ENCODE assay signal across 8 mouse cellular contexts in genomic region chr7:127477687-127478634, GRCm38 (mm10). TPM values are rescaled to one million over a fixed set of nuclear protein-coding genes. Genes with fewer than 3 reads are reported as not detected.
DNase-seq lines count a peak whose midpoint lies in the region; ATAC-seq and TF ChIP-seq lines count a peak whose summit lies in the region.

No protein-coding gene starts in this region.

- peak overlapping the region; percentile 87 for H3K4me2 ChIP-seq in forebrain, embryonic 15.5 days (replicated peaks)

- H3K4me1 ChIP-seq in ES-E14 (ENCODE audit: control insufficient read depth in 2 of 2, insufficient read depth in 2 of 2, low read length in 2 of 2, poor library complexity in 1 of 2): peaks cover 3 to 9% of the 10 kb centered on the region in 2 experiments; a peak in 1 of 4 replicates
- H3K4me1 ChIP-seq in forebrain, embryonic 15.5 days: peaks cover 33% of the 10 kb centered on the region
- peaks cover 4% of the 10 kb centered on the region for H3K4me1 ChIP-seq in lung, adult 2 months (ENCODE audit: control insufficient read depth, insufficient read depth, low read length)

- H3K9me3 ChIP-seq in ES-E14 (ENCODE audit: control insufficient read depth, insufficient read depth, low read depth, low read length): no peaks in the 10 kb centered on the region
- H3K9me3 ChIP-seq in forebrain, embryonic 15.5 days: no peaks in the 10 kb centered on the region

- peak; percentile 94 for TF ChIP-seq POLR2A in lung, adult 2 months (IDR thresholded peaks at IDR 0.05; ENCODE audit: borderline replicate concordance, extremely low read depth, low read depth, low read length)

- no peaks in the 10 kb centered on the region for H3K27me3 ChIP-seq in forebrain, embryonic 15.5 days

- TF ChIP-seq CTCF in lung, adult 2 months (IDR thresholded peaks at IDR 0.05; ENCODE audit: insufficient read depth, low read length): no peak

- H3K27ac ChIP-seq in ES-E14 (ENCODE audit: insufficient read depth, low read depth, low read length, poor library complexity, severe bottlenecking): peak overlapping the region; percentile 89
- H3K27ac ChIP-seq in forebrain, embryonic 15.5 days (replicated peaks): peak overlapping the region; percentile 99

- intact Hi-C loops in heart, postnatal 25 days (cut with DNase I): loop anchor here (1.0 kb wide), 1 partner anchor 34 kb away; no protein-coding TSS in a partner anchor

- peak overlapping the region; percentile 86 for H3K9ac ChIP-seq in ES-E14 (ENCODE audit: insufficient read depth, low read depth, low read length, poor library complexity, severe bottlenecking)
- H3K9ac ChIP-seq in forebrain, embryonic 15.5 days (replicated peaks): peak overlapping the region; percentile 92

- peak overlapping the region; percentile 87 to 98 for H3K4me3 ChIP-seq in ES-E14 (ENCODE audit: insufficient read depth in 1 of 2, low read depth in 1 of 2, low read length in 2 of 2, poor library complexity in 1 of 2, severe bottlenecking in 1 of 2)
- H3K4me3 ChIP-seq in forebrain, embryonic 15.5 days: peak overlapping the region; percentile 80
- peak overlapping the region; percentile 90 for H3K4me3 ChIP-seq in lung, adult 2 months (replicated peaks; ENCODE audit: extremely low read depth, low read depth, low read length)

- peak; percentile 92 for ATAC-seq in forebrain, embryonic 15.5 days (replicated peaks)
- peak; percentile 74 for ATAC-seq in neutrophil, adult 5-6 weeks (ENCODE audit: extremely low read depth, insufficient number of reproducible peaks, low FRiP score, poor library complexity, severe bottlenecking)

- in situ Hi-C loops in ES-E14 (cut with MboI; ENCODE audit: low sequenced_read_pairs in 2 of 2, unreplicated experiment in 2 of 2): no loop called here

- peak; percentile 100 for DNase-seq in ES-E14 (ENCODE audit: low read depth, low spot score)
- peak; percentile 100 for DNase-seq in cerebellum, adult 11-12 months
- peak; percentile 100 for DNase-seq in heart, postnatal 25 days (ENCODE audit: low spot score)
- peak; percentile 99 to 100 for DNase-seq in layer of hippocampus, adult 18-20 months (ENCODE audit: low spot score in 2 of 2)
- peak; percentile 97 for DNase-seq in lung, adult 2 months
- DNase-seq in thymus, adult 18-20 months: peak; percentile 99 to 100

- H3K36me3 ChIP-seq in ES-E14 (ENCODE audit: control insufficient read depth, insufficient read depth, low read length, poor library complexity, severe bottlenecking): peaks cover 33% of the 10 kb centered on the region
- peaks cover 49% of the 10 kb centered on the region for H3K36me3 ChIP-seq in forebrain, embryonic 15.5 days

- under 1% methylated on average over 50 of the region's 50 CpGs for WGBS in forebrain, embryonic 15.5 days
- WGBS in lung, adult 2 months: 1% methylated on average over 50 of the region's 50 CpGs

TF ChIP-seq in ES-E14, 5 proteins besides CTCF, POLR2A, EP300 and RAD21:
- no peak for TF ChIP-seq MAFK (IDR thresholded peaks at IDR 0.05; ENCODE audit: insufficient read depth, low read depth, low read length)
- peak; percentile 81 for TF ChIP-seq HCFC1 (IDR thresholded peaks at IDR 0.05; ENCODE audit: borderline replicate concordance, insufficient read depth, low read length)

RNA-seq across cellular contexts. Expression of gene Fbrs, which starts 1.0 kb away (rescaled TPM):
- total RNA-seq in ES-E14 (2012; rRNA removed): 11.1 and 13.4 TPM in 2 replicates
- 12.7 and 13.2 TPM in 2 replicates for polyA plus RNA-seq in forebrain, embryonic 15.5 days (2015; fragmentation: Nextera tagmentation; extraction: Ambion mirVana)
- total RNA-seq in heart, postnatal 25 days (2021): 10 to 100 TPM; 32.9 to 34.0 TPM
- total RNA-seq in layer of hippocampus, adult 18-20 months (2021): 10 to 100 TPM; 55.7 to 58.5 TPM
- polyA plus RNA-seq in lung, adult 2 months (2012; rRNA removed): 32.0 and 42.2 TPM in 2 replicates
- 92.1 and 93.0 TPM in 2 replicates for total RNA-seq in neutrophil, adult 5-6 weeks (2017)

RNA-seq across cellular contexts. Expression of gene Prr14, which starts 18.6 kb away (rescaled TPM):
- total RNA-seq in ES-E14 (2012; rRNA removed): 16.3 and 17.1 TPM in 2 replicates
- 48.5 and 50.9 TPM in 2 replicates for polyA plus RNA-seq in forebrain, embryonic 15.5 days (2015; fragmentation: Nextera tagmentation; extraction: Ambion mirVana)
- 10 to 100 TPM; 26.0 to 26.3 TPM for total RNA-seq in heart, postnatal 25 days (2021)
- 10 to 100 TPM; 27.4 to 30.4 TPM for total RNA-seq in layer of hippocampus, adult 18-20 months (2021)
- 80.2 and 89.0 TPM in 2 replicates for polyA plus RNA-seq in lung, adult 2 months (2012; rRNA removed)
- 129 and 155 TPM in 2 replicates for total RNA-seq in neutrophil, adult 5-6 weeks (2017)

RNA-seq across cellular contexts. Expression of gene Zfp689, which starts 29.0 kb away (rescaled TPM):
- 2.5 and 3.5 TPM in 2 replicates for total RNA-seq in ES-E14 (2012; rRNA removed)
- 16.2 and 17.1 TPM in 2 replicates for polyA plus RNA-seq in forebrain, embryonic 15.5 days (2015; fragmentation: Nextera tagmentation; extraction: Ambion mirVana)
- 1 to 10 TPM; 1.7 to 1.9 TPM for total RNA-seq in heart, postnatal 25 days (2021)
- 1 to 10 TPM; 6.0 to 6.5 TPM for total RNA-seq in layer of hippocampus, adult 18-20 months (2021)
- 4.9 and 5.6 TPM in 2 replicates for polyA plus RNA-seq in lung, adult 2 months (2012; rRNA removed)
- 2.1 and 2.7 TPM in 2 replicates for total RNA-seq in neutrophil, adult 5-6 weeks (2017)

RNA-seq across cellular contexts. Expression of gene Srcap, which starts 33.8 kb away (rescaled TPM):
- 50.7 and 52.0 TPM in 2 replicates for total RNA-seq in ES-E14 (2012; rRNA removed)
- 54.1 and 64.2 TPM in 2 replicates for polyA plus RNA-seq in forebrain, embryonic 15.5 days (2015; fragmentation: Nextera tagmentation; extraction: Ambion mirVana)
- 10 to 100 TPM; 54.4 to 58.7 TPM for total RNA-seq in heart, postnatal 25 days (2021)
- 100 to 1,000 TPM; 103 to 108 TPM for total RNA-seq in layer of hippocampus, adult 18-20 months (2021)
- 27.0 and 32.8 TPM in 2 replicates for polyA plus RNA-seq in lung, adult 2 months (2012; rRNA removed)
- 38.2 and 45.9 TPM in 2 replicates for total RNA-seq in neutrophil, adult 5-6 weeks (2017)

RNA-seq across cellular contexts. Expression of gene Gm42715, which starts 41.4 kb away (rescaled TPM):
- 22.7 and 22.9 TPM in 2 replicates for total RNA-seq in ES-E14 (2012; rRNA removed)
- polyA plus RNA-seq in forebrain, embryonic 15.5 days (2015; fragmentation: Nextera tagmentation; extraction: Ambion mirVana): 17.2 and 17.7 TPM in 2 replicates
- total RNA-seq in heart, postnatal 25 days (2021): 10 to 100 TPM in 1 of 2 experiments, 1 to 10 TPM in 1; 10.0 to 10.1 TPM
- 1 to 10 TPM; 7.6 to 9.2 TPM for total RNA-seq in layer of hippocampus, adult 18-20 months (2021)
- 8.1 and 10.0 TPM in 2 replicates for polyA plus RNA-seq in lung, adult 2 months (2012; rRNA removed)
- total RNA-seq in neutrophil, adult 5-6 weeks (2017): 11.8 and 12.4 TPM in 2 replicates

Comparison
In these comparisons a context has a peak if more than half of its experiments do, and no peak if none do; other contexts are left out.
1. Peak in every context shown above with its lines: DNase-seq, ATAC-seq, H3K4me3 ChIP-seq and H3K27ac ChIP-seq.